Mouse (Mus musculus): Measurements from ENCODE around the gene Gm49388. TPM values are rescaled to one million over a fixed set of nuclear protein-coding genes. Genes with fewer than 3 reads are reported as not detected.

Gm49388 gene
- polyA plus RNA-seq, 1 experiment from 2014 or later = not detected

DNA sequence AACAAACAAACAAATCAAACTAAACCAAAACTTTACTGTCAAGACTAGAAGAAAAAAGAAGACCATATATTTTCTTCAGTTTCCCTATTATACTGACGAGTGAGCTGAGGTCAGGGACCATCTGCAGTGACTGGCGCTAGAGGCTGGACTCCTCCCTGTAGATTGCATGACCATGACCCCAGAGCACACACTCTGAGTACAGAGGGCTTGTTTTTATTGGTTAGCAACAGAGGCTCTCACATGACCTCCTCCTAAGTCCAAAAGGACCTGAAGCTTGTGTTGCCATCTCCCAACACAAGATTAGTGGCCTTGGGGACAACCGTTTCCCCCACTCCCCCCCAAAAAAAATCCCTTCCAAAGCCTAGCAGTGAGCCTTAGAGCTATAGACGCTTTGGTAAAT lies 28.4 kb downstream of the Gm49388 start:
- H3K4me1 ChIP-seq = peaks cover 8% of the 10 kb centered on the region
- H3K9me3 ChIP-seq = no peaks in the 10 kb centered on the region
- no peaks in the 10 kb centered on the region for H3K27me3 ChIP-seq
- no peak overlapping the region for H3K9ac ChIP-seq
- H3K36me3 ChIP-seq = peaks cover 48% of the 10 kb centered on the region
- peak overlapping the region; percentile 57; the same call in 1 of the 2 replicates for H3K27ac ChIP-seq
- no peak for ATAC-seq (ENCODE audit: insufficient number of reproducible peaks, low FRiP score, low TSS enrichment, low read depth)
- no peak overlapping the region for H3K4me2 ChIP-seq
- no peak overlapping the region for H3K4me3 ChIP-seq
- 79% methylated on average over 4 of the region's 4 CpGs for WGBS

DNA sequence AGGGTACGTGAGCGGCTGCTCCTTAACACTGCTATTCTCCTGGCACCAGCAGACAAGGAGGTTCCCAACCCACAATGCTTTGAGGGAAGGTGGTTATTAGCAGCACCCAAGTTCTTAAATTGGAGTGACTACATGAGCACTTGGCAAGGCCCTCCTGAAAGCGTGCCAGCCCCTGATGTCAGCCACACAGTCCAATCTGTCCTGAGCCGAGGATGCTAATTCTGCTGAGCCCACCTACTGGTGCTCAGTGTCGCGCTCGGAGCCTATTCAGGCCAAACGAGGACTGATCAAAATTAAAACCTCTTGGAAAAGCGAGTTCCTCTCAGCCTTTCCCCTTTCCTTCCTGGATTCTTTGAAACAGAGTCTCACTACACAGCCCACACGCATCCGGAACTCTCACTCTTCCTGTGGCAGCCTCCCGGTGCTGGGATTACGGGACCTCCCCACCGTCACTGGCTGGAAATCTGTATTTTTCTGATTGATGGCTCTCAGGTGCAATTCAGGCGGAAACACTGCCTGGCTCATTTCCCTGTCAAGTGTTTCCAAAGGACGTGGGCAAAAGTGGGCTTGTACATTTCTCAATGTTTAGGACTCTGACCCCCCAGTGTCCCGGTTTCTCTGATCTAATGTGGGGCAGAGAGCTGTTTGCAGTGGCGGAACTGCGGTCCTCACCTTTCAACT lies 29.0 kb downstream of the Gm49388 start:
- ATAC-seq (ENCODE audit: insufficient number of reproducible peaks, low FRiP score, low TSS enrichment, low read depth) = no peak
- Histone ChIP-seq H3K9me3 (no peaks in the 10 kb centered on the region), H3K4me2 (no peak overlapping the region), H3K4me1 (peaks cover 8% of the 10 kb centered on the region), H3K9ac (no peak overlapping the region), H3K27me3 (no peaks in the 10 kb centered on the region), H3K27ac (peak overlapping the region; percentile 57), H3K4me3 (no peak overlapping the region), H3K36me3 (peaks cover 44% of the 10 kb centered on the region)
- WGBS = 72% methylated on average over 19 of the region's 19 CpGs

DNA sequence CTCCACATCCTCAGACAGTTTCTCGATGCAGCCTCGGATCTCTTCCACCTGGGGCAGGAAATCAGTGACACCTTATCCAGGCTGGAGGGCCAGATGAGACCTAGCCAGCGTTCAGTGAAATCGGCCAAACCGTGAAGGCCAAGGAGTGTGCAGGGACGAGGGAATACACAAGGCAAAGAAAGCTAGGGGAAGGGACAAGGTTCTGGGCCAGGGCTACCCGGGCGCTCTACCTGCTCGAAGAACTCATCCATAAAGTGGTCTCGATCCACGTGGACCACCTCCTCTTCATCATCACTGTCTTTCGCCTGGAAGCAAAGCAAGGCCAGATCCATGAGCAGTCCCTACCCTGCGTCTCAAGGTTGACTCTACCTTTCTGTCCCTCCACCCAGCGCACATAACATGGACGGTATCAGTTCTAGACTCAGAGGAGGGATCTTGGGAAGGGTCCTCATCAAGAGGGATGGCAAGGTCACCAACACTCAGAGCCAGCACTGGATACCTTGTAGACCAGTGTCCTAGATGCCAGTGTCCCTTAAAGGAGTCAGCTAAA lies 29.8 kb downstream of the Gm49388 start:
- H3K9me3 ChIP-seq = no peaks in the 10 kb centered on the region
- peaks cover 8% of the 10 kb centered on the region for H3K4me1 ChIP-seq
- no peak overlapping the region for H3K27ac ChIP-seq
- 88% methylated on average over 15 of the region's 15 CpGs for WGBS
- no peak overlapping the region for H3K4me2 ChIP-seq
- H3K27me3 ChIP-seq = no peaks in the 10 kb centered on the region
- no peak overlapping the region for H3K4me3 ChIP-seq
- no peak for ATAC-seq (ENCODE audit: insufficient number of reproducible peaks, low FRiP score, low TSS enrichment, low read depth)
- H3K36me3 ChIP-seq = peaks cover 40% of the 10 kb centered on the region
- H3K9ac ChIP-seq = no peak overlapping the region

DNA sequence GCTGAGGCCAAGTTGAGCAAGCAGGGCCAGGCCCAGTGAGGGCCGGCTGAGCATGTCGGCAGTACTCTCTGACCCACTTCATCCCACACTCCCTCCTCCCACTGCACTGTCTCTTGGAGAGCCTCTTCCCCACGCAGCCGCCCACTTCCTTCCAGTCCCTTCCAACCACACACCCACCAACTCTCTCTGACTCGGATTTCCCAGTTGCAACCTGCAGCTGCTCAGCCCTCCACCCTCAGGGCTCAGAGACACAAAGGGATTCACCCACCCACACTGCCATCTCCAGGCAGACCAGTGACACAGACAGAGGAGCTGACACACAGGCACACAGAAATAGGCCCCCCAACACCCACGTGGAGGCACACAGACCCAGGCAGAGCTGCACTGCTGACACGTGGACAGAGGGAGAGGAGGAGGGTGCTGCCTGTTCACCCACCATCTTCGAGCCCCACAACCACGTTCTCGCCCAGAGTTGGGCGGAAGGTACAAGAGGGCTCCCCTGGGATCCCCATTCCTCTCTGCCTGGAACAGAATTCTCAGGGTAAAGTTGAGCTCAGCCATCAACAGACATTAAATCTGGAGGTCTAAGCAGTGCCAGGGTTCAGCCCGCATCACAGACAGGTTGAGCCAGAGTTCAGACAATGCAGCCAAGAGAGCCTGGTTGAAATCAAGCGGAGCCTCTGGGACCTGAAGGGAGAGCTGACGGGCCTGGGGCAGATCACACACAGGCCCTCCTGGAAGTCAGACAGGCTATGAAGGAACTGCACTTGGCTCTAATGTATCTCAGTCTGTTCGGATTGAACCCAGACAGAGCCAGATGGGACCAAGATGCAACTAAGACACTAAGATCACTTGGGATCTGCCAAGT lies 30.8 kb downstream of the Gm49388 start:
- H3K27ac ChIP-seq = 0 out of 2 replicates have a peak overlapping the region, but pooled peaks have one; percentile 23
- peak; percentile 28; the same call in 1 of the 2 replicates for ATAC-seq (ENCODE audit: insufficient number of reproducible peaks, low FRiP score, low TSS enrichment, low read depth)
- WGBS = 45% methylated on average over 15 of the region's 15 CpGs
- no peak overlapping the region for H3K4me3 ChIP-seq
- H3K36me3 ChIP-seq = peaks cover 32% of the 10 kb centered on the region
- H3K9ac ChIP-seq = no peak overlapping the region
- no peak overlapping the region for H3K4me2 ChIP-seq
- no peaks in the 10 kb centered on the region for H3K27me3 ChIP-seq
- H3K9me3 ChIP-seq = no peaks in the 10 kb centered on the region
- peaks cover 8% of the 10 kb centered on the region for H3K4me1 ChIP-seq

DNA sequence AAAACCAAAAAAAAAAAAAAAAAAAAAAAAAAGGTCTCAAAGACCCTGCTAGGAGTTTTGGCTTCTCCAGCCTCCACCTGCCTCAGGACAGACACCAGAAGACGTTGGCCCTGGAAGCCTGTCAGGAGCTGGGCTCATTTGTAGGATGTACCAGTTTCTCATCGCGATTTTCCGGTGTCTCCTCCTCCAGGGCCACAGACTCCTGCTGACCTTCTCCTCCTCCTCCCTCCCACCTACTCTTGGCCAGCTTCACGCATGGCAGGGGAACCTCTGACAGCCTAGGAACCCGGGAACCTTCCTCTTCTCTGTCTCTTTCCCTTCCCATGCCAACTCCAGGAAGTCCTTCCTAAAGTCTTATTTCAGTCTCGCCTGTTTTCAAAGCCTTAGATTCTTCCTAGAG lies 31.6 kb downstream of the Gm49388 start:
- H3K4me1 ChIP-seq = peaks cover 8% of the 10 kb centered on the region
- H3K27me3 ChIP-seq = no peaks in the 10 kb centered on the region
- 72% methylated on average over 7 of the region's 7 CpGs for WGBS
- H3K4me2 ChIP-seq = no peak overlapping the region
- no peak overlapping the region for H3K4me3 ChIP-seq
- no peak overlapping the region for H3K9ac ChIP-seq
- peaks cover 29% of the 10 kb centered on the region for H3K36me3 ChIP-seq
- no peak for ATAC-seq (ENCODE audit: insufficient number of reproducible peaks, low FRiP score, low TSS enrichment, low read depth)
- no peak overlapping the region for H3K27ac ChIP-seq
- no peaks in the 10 kb centered on the region for H3K9me3 ChIP-seq

DNA sequence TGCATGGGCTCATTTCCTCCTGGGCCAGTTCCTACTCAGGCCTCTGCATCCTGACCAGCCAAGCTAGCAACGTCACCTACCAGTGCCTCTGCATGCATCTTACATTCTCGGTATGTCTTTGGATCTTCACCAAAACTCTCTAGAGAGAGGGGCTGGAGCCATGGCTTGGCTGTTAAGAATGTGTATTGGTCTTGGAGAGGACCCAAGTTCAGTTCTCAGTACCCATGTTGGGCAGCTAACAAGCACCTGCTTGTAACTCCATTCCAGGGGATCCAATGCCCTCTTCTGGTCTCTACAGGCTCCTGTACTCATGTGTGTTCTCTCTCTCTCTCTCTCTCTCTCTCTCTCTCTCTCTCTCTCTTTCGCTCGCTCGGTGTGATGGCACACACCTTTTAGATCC lies 32.4 kb downstream of the Gm49388 start:
- Histone ChIP-seq H3K27ac (no peak overlapping the region), H3K9ac (no peak overlapping the region), H3K9me3 (no peaks in the 10 kb centered on the region), H3K4me1 (peaks cover 13% of the 10 kb centered on the region), H3K27me3 (no peaks in the 10 kb centered on the region), H3K4me3 (no peak overlapping the region), H3K4me2 (no peak overlapping the region), H3K36me3 (peaks cover 22% of the 10 kb centered on the region)
- no peak for ATAC-seq (ENCODE audit: insufficient number of reproducible peaks, low FRiP score, low TSS enrichment, low read depth)
- 90% methylated on average over 5 of the region's 5 CpGs for WGBS

DNA sequence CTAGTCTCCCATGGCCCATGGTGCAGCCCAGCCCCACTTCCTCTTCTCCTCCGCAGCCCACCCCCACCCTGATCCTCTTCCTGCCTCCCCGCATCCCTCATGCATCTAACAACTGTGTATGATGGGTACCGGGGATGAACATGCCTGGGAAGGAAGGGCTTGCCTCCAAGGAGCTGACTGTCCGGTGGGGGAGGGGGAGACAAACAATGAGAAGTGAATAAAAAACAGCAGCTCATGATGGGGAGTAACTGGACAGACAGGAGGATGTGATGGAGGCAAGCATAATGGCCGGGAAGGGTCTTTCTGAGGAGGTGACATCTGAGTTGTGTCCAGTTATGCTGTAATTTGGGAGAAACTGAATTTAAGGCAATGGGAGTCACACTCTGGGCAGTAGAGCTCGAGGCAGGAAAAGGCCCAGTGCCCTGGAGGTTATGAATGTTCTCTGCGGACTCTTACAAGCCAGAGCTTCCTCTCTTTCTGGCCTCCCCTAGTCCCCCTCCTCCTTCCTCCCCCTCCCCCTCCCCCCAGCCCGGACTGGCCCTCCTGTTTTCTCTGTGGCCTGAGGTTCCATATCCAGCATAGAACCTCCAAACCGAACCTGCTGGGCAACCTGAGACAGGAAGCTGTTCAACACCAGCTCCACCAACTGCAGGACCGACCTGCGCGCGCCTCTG lies 35.6 kb downstream of the Gm49388 start:
- 56% methylated on average over 12 of the region's 13 CpGs for WGBS
- H3K27me3 ChIP-seq = no peaks in the 10 kb centered on the region
- no peak overlapping the region for H3K4me3 ChIP-seq
- H3K4me1 ChIP-seq = peaks cover 26% of the 10 kb centered on the region
- H3K36me3 ChIP-seq = peaks cover 6% of the 10 kb centered on the region; the same call in 1 of the 2 replicates
- ATAC-seq (ENCODE audit: insufficient number of reproducible peaks, low FRiP score, low TSS enrichment, low read depth) = no peak
- no peak overlapping the region for H3K4me2 ChIP-seq
- H3K9ac ChIP-seq = no peak overlapping the region
- H3K27ac ChIP-seq = no peak overlapping the region
- H3K9me3 ChIP-seq = no peaks in the 10 kb centered on the region

DNA sequence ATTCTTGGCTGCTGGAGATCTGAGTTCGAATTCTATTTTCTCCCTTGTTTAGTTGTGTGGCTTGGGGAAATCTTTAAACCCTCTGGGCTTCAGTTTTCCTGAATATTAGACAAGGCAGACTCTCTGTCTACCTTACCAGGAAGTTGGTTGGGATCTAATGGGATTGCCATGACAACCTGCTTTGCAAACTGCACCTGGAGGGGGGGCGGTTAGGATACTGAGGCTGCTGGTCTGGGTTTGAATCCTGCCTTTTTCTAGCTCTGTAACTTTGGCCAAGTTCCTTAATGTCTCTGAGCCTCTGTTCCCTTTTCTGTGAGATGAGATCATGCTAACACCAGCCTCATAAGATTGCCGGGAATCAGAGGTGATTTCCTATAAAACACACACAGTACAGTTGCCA lies 37.1 kb downstream of the Gm49388 start:
- Histone ChIP-seq H3K4me3 (no peak overlapping the region), H3K36me3 (peaks cover 5% of the 10 kb centered on the region; the same call in 1 of the 2 replicates), H3K27ac (no peak overlapping the region), H3K4me1 (peaks cover 24% of the 10 kb centered on the region), H3K4me2 (no peak overlapping the region), H3K27me3 (no peaks in the 10 kb centered on the region), H3K9me3 (no peaks in the 10 kb centered on the region), H3K9ac (no peak overlapping the region)
- no peak for ATAC-seq (ENCODE audit: insufficient number of reproducible peaks, low FRiP score, low TSS enrichment, low read depth)
- WGBS = 76% methylated on average over 3 of the region's 3 CpGs

DNA sequence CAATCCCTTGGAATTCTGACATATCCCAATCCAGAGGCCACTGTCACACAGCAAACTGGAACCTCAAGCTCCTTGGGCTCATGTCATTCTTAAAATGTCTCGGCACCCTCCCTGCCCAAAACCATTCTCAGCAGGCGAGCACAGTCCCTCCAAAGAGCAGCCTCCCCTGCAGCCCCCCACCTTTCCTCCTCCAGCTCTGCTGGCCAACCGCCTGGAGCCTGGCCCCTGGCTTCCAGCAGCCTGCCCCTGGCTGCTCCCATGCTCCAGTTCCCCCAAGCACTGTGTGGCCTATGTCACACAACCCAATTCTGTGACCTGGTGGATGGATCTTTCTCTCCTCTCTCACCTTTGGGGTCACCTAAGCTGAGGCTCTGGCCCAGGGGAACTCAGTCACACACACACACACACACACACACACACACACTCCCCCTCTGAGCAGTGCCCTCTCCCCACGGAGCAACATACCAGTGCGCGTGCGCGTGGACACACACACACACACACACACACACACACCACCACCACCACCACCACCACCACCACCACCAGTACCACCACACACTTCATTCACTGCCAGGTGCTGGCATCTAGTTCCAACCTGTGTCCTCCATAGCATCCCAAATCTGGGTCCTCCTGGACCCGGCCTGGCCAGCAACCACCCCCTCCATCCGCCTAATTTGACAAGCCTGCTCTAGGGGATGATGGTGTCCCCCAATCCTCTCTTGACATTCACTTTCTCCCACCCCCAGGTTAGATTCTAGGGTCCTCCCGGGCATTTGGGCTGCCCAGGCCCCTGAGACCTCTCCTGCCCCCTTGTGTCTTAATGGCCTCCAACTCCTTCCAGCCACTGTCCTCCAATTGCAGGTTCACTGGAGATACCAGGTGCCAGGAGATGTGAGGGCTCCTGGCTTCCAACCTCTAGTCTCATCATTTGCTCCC lies 38.1 kb downstream of the Gm49388 start:
- no peak; the same call in 1 of the 2 replicates for ATAC-seq (ENCODE audit: insufficient number of reproducible peaks, low FRiP score, low TSS enrichment, low read depth)

DNA sequence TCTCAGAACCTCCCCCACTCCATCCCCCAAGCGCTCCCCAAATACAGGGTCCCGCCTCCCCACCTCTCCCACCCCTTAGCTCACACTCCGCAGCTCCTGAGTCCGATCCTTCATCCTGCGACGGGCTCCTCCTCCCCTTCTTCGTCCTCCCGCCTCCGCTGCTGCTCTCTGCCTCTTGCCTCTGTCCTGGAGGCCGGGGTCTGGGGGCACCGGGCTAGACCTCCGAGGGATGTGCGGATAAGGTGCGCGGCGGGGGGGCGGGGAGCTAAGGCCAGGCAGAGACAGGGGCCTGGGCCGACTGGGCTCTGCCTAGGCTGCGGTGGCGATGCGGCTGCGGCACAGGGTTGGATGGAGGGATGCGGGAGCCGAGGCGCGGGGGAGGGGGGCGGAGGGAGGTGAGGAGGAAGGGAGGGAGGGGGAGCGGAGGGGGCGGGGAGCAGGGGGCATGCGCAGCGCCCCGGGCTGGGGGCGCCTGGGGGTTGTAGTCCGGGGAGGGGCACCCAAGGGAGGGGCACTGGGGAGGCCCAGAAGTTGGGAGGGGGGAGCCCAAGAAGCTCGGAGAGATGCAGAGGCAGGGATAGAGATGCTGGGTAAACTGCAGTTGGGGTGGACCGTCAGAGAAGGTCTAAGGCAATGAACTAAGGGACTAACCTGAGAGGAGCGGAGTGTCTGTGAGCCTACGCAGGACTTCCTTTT lies 38.9 kb downstream of the Gm49388 start, which contains the start of the genes Stx4a and Stx1b:
Stx4a (plus strand) TSS at position 119 of the 696 bp plus-strand sequence.
Stx1b (minus strand) TSS at position 374 of the 696 bp plus-strand sequence.
- Histone ChIP-seq H3K4me3 (peak within 1 kb of the TSS; percentile 64), H3K4me2 (peak within 1 kb of the TSS; percentile 72), H3K27me3 (no peaks in the 10 kb centered on the region), H3K36me3 (peaks cover 3% of the 10 kb centered on the region; the same call in 1 of the 2 replicates), H3K27ac (peak within 1 kb of the TSS; percentile 75), H3K4me1 (peaks cover 24% of the 10 kb centered on the region), H3K9ac (peak within 1 kb of the TSS; percentile 61), H3K9me3 (no peaks in the 10 kb centered on the region)
- peak; percentile 49 for ATAC-seq (ENCODE audit: insufficient number of reproducible peaks, low FRiP score, low TSS enrichment, low read depth)
- 5% methylated on average over 23 of the region's 38 CpGs for WGBS

More for the DNA sequence above, 38.1 kb downstream of the Gm49388 start:
- H3K9me3 ChIP-seq = no peaks in the 10 kb centered on the region
- 68% methylated on average over 11 of the region's 11 CpGs for WGBS
- H3K4me3 ChIP-seq = peak overlapping the region; percentile 64
- H3K27ac ChIP-seq = peak overlapping the region; percentile 75
- H3K4me1 ChIP-seq = peaks cover 24% of the 10 kb centered on the region
- peaks cover 4% of the 10 kb centered on the region; the same call in 1 of the 2 replicates for H3K36me3 ChIP-seq
- peak overlapping the region; percentile 61 for H3K9ac ChIP-seq
- H3K4me2 ChIP-seq = peak overlapping the region; percentile 72
- H3K27me3 ChIP-seq = no peaks in the 10 kb centered on the region

Measured in limb, embryonic 15.5 days (tissue).